Mouse (Mus musculus) heart, embryonic 12.5 days (tissue): ENCODE results near the gene Ppp1r27. TPM values are rescaled to one million over a fixed set of nuclear protein-coding genes. Genes with fewer than 3 reads are reported as not detected.

ENCODE experiments used
- ATAC-seq: fragments of 200-750 bp; cut with Nextera tagmentation; 2 replicates; pipeline ENCODE4 v1.8.0; 2017; ENCODE audit warnings: moderate TSS enrichment, moderate library complexity; ENCODE audit not compliant: insufficient number of reproducible peaks, low FRiP score
- H3K27ac ChIP-seq: fragments of 300-500 bp; sonication (generic); 2 replicates; pipeline ENCODE4 v1.5.1; 2016; ENCODE audit warnings: mild to moderate bottlenecking, moderate library complexity; ENCODE audit not compliant: poor library complexity, severe bottlenecking
- H3K27me3 ChIP-seq: fragments of 300-500 bp; sonication (generic); replicated peaks from 2 replicates; pipeline ENCODE4 v1.6.1; 2016; ENCODE audit warnings: mild to moderate bottlenecking, moderate library complexity
- H3K36me3 ChIP-seq: fragments of 300-500 bp; sonication (generic); 2 replicates; pipeline ENCODE4 v1.6.1; 2016; ENCODE audit warnings: mild to moderate bottlenecking, moderate library complexity
- H3K4me1 ChIP-seq: fragments of 300-500 bp; sonication (generic); replicated peaks from 2 replicates; pipeline ENCODE4 v1.6.1; 2016; ENCODE audit warnings: mild to moderate bottlenecking
- H3K4me2 ChIP-seq: fragments of 300-500 bp; sonication (generic); 2 replicates; pipeline ENCODE4 v1.6.1; 2016; ENCODE audit warnings: mild to moderate bottlenecking, moderate library complexity
- H3K4me3 ChIP-seq: fragments of 300-500 bp; sonication (generic); 2 replicates; pipeline ENCODE4 v1.5.1; 2016; ENCODE audit warnings: mild to moderate bottlenecking
- H3K9ac ChIP-seq: fragments of 300-500 bp; sonication (generic); 2 replicates; pipeline ENCODE4 v1.6.1; 2016; ENCODE audit warnings: mild to moderate bottlenecking, moderate library complexity
- H3K9me3 ChIP-seq: fragments of 300-500 bp; sonication (generic); replicated peaks from 2 replicates; pipeline ENCODE4 v1.6.1; 2016; ENCODE audit warnings: mild to moderate bottlenecking, moderate library complexity
- WGBS: fragments of 180-500 bp; shearing (Covaris S2); methylation state at CpG from one replicate; pipeline ENCODE4 v1.1.7; 2016; 5-methylcytosine and 5-hydroxymethylcytosine counted together
- polyA plus RNA-seq: library from polyadenylated mRNA; unstranded; fragments of >200 nt; fragmentation: Nextera tagmentation; extraction: Ambion mirVana; gene quantifications from 2 replicates; pipeline ENCODE4 v1.2.1, GENCODE M21; 2016

Ppp1r27 gene
- polyA plus RNA-seq, 1 experiment from 2014 or later, result not detected

- no peak overlapping the region for H3K27ac ChIP-seq
- no peak for ATAC-seq
- H3K27me3 ChIP-seq, result no peaks in the 10 kb centered on the region
- no peak overlapping the region for H3K4me2 ChIP-seq
- H3K4me3 ChIP-seq, result no peak overlapping the region
- H3K9me3 ChIP-seq, result no peaks in the 10 kb centered on the region
- H3K4me1 ChIP-seq, result peaks cover 35% of the 10 kb centered on the region
- H3K9ac ChIP-seq, result no peak overlapping the region
- WGBS, result 95% methylated on average over 3 of the region's 3 CpGs
- H3K36me3 ChIP-seq, result peaks cover 40% of the 10 kb centered on the region
Observed at GRCm38 (mm10) chr11:120545964-120546363, 5.0 kb downstream of the Ppp1r27 start.

- Histone ChIP-seq H3K27ac (no peak overlapping the region), H3K27me3 (peaks cover 2% of the 10 kb centered on the region), H3K9me3 (no peaks in the 10 kb centered on the region), H3K4me3 (no peak overlapping the region), H3K4me2 (no peak overlapping the region), H3K9ac (no peak overlapping the region), H3K4me1 (peaks cover 31% of the 10 kb centered on the region), H3K36me3 (peaks cover 40% of the 10 kb centered on the region)
- WGBS, result 78% methylated on average over 6 of the region's 6 CpGs
- no peak for ATAC-seq
Observed at GRCm38 (mm10) chr11:120542376-120542775, 8.6 kb downstream of the Ppp1r27 start.

GRCm38 (mm10) chr11:120541907-120542306 lies 9.0 kb downstream of the Ppp1r27 start:
- H3K9ac ChIP-seq, result no peak overlapping the region
- H3K36me3 ChIP-seq, result peaks cover 40% of the 10 kb centered on the region
- no peak overlapping the region for H3K4me3 ChIP-seq
- no peak overlapping the region for H3K4me2 ChIP-seq
- peaks cover 29% of the 10 kb centered on the region for H3K4me1 ChIP-seq
- ATAC-seq, result no peak
- H3K27ac ChIP-seq, result no peak overlapping the region
- WGBS, result 25% methylated on average over 4 of the region's 4 CpGs
- peaks cover 7% of the 10 kb centered on the region for H3K27me3 ChIP-seq
- H3K9me3 ChIP-seq, result no peaks in the 10 kb centered on the region

- Histone ChIP-seq H3K9ac (peak overlapping the region; percentile 29; the same call in 1 of the 2 replicates), H3K9me3 (no peaks in the 10 kb centered on the region), H3K36me3 (peaks cover 27% of the 10 kb centered on the region), H3K4me1 (peaks cover 35% of the 10 kb centered on the region), H3K27me3 (peaks cover 28% of the 10 kb centered on the region), H3K27ac (no peak overlapping the region), H3K4me3 (no peak overlapping the region), H3K4me2 (no peak overlapping the region)
- 34% methylated on average over 10 of the region's 10 CpGs for WGBS
- ATAC-seq, result no peak
Observed at GRCm38 (mm10) chr11:120539285-120540014, 11.5 kb downstream of the Ppp1r27 start.

GRCm38 (mm10) chr11:120538955-120539284 lies 12.0 kb downstream of the Ppp1r27 start:
- Histone ChIP-seq H3K9me3 (no peaks in the 10 kb centered on the region), H3K27me3 (peaks cover 34% of the 10 kb centered on the region), H3K4me3 (no peak overlapping the region), H3K27ac (no peak overlapping the region), H3K9ac (no peak overlapping the region), H3K4me1 (peaks cover 35% of the 10 kb centered on the region), H3K36me3 (peaks cover 22% of the 10 kb centered on the region), H3K4me2 (no peak overlapping the region)
- WGBS, result 48% methylated on average over 8 of the region's 8 CpGs
- no peak for ATAC-seq

GRCm38 (mm10) chr11:120538485-120538884 lies 12.4 kb downstream of the Ppp1r27 start:
- ATAC-seq, result no peak
- Histone ChIP-seq H3K4me2 (no peak overlapping the region), H3K4me3 (no peak overlapping the region), H3K4me1 (peaks cover 35% of the 10 kb centered on the region), H3K9ac (no peak overlapping the region), H3K9me3 (no peaks in the 10 kb centered on the region), H3K27ac (no peak overlapping the region), H3K36me3 (peaks cover 18% of the 10 kb centered on the region), H3K27me3 (peaks cover 38% of the 10 kb centered on the region)
- 71% methylated on average over 3 of the region's 3 CpGs for WGBS

GRCm38 (mm10) chr11:120535804-120536203 lies 15.1 kb downstream of the Ppp1r27 start:
- Histone ChIP-seq H3K27me3 (peaks cover 65% of the 10 kb centered on the region), H3K9ac (no peak overlapping the region), H3K4me2 (no peak overlapping the region), H3K4me1 (peaks cover 33% of the 10 kb centered on the region), H3K9me3 (no peaks in the 10 kb centered on the region), H3K36me3 (no peaks in the 10 kb centered on the region), H3K27ac (no peak overlapping the region), H3K4me3 (no peak overlapping the region)
- WGBS, result 76% methylated on average over 3 of the region's 3 CpGs
- ATAC-seq, result no peak

GRCm38 (mm10) chr11:120535145-120535544 lies 15.8 kb downstream of the Ppp1r27 start:
- Histone ChIP-seq H3K4me2 (no peak overlapping the region), H3K36me3 (no peaks in the 10 kb centered on the region), H3K27ac (no peak overlapping the region), H3K4me3 (no peak overlapping the region), H3K4me1 (peaks cover 39% of the 10 kb centered on the region), H3K9ac (0 out of 2 replicates have a peak overlapping the region, but pooled peaks have one; percentile 36), H3K27me3 (peaks cover 71% of the 10 kb centered on the region), H3K9me3 (no peaks in the 10 kb centered on the region)
- WGBS, result 44% methylated on average over 3 of the region's 3 CpGs
- ATAC-seq, result no peak

- Histone ChIP-seq H3K4me3 (no peak overlapping the region), H3K4me2 (no peak overlapping the region), H3K27ac (no peak overlapping the region), H3K27me3 (peaks cover 82% of the 10 kb centered on the region), H3K9me3 (no peaks in the 10 kb centered on the region), H3K9ac (no peak overlapping the region), H3K36me3 (no peaks in the 10 kb centered on the region), H3K4me1 (peaks cover 30% of the 10 kb centered on the region)
- WGBS, result 78% methylated on average over 8 of the region's 8 CpGs
- no peak for ATAC-seq
Observed at GRCm38 (mm10) chr11:120534093-120534492, 16.8 kb downstream of the Ppp1r27 start.

GRCm38 (mm10) chr11:120531646-120532045 lies 19.3 kb downstream of the Ppp1r27 start:
- Histone ChIP-seq H3K4me2 (no peak overlapping the region), H3K9me3 (no peaks in the 10 kb centered on the region), H3K4me3 (no peak overlapping the region), H3K9ac (no peak overlapping the region), H3K36me3 (no peaks in the 10 kb centered on the region), H3K4me1 (peaks cover 22% of the 10 kb centered on the region), H3K27ac (no peak overlapping the region), H3K27me3 (peaks cover 90% of the 10 kb centered on the region)
- 26% methylated on average over 9 of the region's 9 CpGs for WGBS
- no peak for ATAC-seq

- Histone ChIP-seq H3K4me3 (peak within 1 kb of the TSS; percentile 49), H3K4me1 (peaks cover 20% of the 10 kb centered on the region), H3K27ac (no peak within 1 kb of the TSS), H3K9me3 (no peaks in the 10 kb centered on the region), H3K27me3 (peaks cover 80% of the 10 kb centered on the region), H3K36me3 (no peaks in the 10 kb centered on the region), H3K9ac (peak within 1 kb of the TSS; percentile 66), H3K4me2 (peak within 1 kb of the TSS; percentile 76)
- WGBS, result 9% methylated on average over 56 of the region's 62 CpGs
- ATAC-seq, result peak; percentile 30; the same call in 1 of the 2 replicates
Observed at GRCm38 (mm10) chr11:120530085-120530964, 20.6 kb downstream of the Ppp1r27 start, which contains the start of gene Gcgr. Gcgr (plus strand) TSS chr11:120530699.
